Mouse (Mus musculus) lung, embryonic 14.5 days (tissue): ENCODE data around the gene Lrp1. TPM values are rescaled to one million over a fixed set of nuclear protein-coding genes. Genes with fewer than 3 reads are reported as not detected.

ENCODE experiments used
- ATAC-seq: fragments of 200-750 bp; cut with Nextera tagmentation; 2 replicates; pipeline ENCODE4 v1.8.0; 2017; ENCODE audit warnings: mild to moderate bottlenecking, moderate TSS enrichment, moderate library complexity; ENCODE audit not compliant: insufficient read depth
- DNase-seq: peaks from one replicate; pipeline ENCODE4 v3.0.0-alpha.2; 2015
- H3K27ac ChIP-seq: fragments of 300-500 bp; sonication (generic); 2 replicates; pipeline ENCODE4 v1.5.1; 2014; ENCODE audit warnings: low read depth, mild to moderate bottlenecking, moderate library complexity
- H3K27me3 ChIP-seq: fragments of 300-500 bp; sonication (generic); 2 replicates; pipeline ENCODE4 v1.6.1; 2014; ENCODE audit warnings: low read length, control low read depth; ENCODE audit not compliant: insufficient read depth
- H3K36me3 ChIP-seq: fragments of 300-500 bp; sonication (generic); 2 replicates; pipeline ENCODE4 v1.6.1; 2014; ENCODE audit warnings: control low read depth; ENCODE audit not compliant: insufficient read depth
- H3K4me1 ChIP-seq: fragments of 300-500 bp; sonication (generic); 2 replicates; pipeline ENCODE4 v1.6.1; 2014; ENCODE audit warnings: antibody characterized with exemption, control low read depth; ENCODE audit not compliant: insufficient read depth
- H3K4me2 ChIP-seq: fragments of 300-500 bp; sonication (generic); 2 replicates; pipeline ENCODE4 v1.6.1; 2014; ENCODE audit warnings: mild to moderate bottlenecking
- H3K4me3 ChIP-seq: fragments of 300-500 bp; sonication (generic); 2 replicates; pipeline ENCODE4 v1.5.1; 2014; ENCODE audit warnings: low read depth, low read length
- H3K9ac ChIP-seq: fragments of 300-500 bp; sonication (generic); 2 replicates; pipeline ENCODE4 v1.6.1; 2014
- H3K9me3 ChIP-seq: fragments of 300-500 bp; sonication (generic); 2 replicates; pipeline ENCODE4 v1.6.1; 2016; ENCODE audit warnings: low read depth, low read length, control low read depth
- CTCF ChIP-seq: IDR thresholded peaks from 2 replicates; pipeline ENCODE4 v1.5.1; 2016; ENCODE audit warnings: antibody characterized with exemption, low read depth
- WGBS: fragments of 180-500 bp; shearing (Covaris S2); extraction: QIAGEN DNeasy Blood & Tissue Kit; methylation state at CpG from one replicate; pipeline ENCODE4 v1.1.7; 2014; 5-methylcytosine and 5-hydroxymethylcytosine counted together
- polyA plus RNA-seq: library from polyadenylated mRNA; unstranded; fragments of >200 nt; fragmentation: Nextera tagmentation; extraction: Ambion mirVana; gene quantifications from 2 replicates; pipeline ENCODE4 v1.2.1, GENCODE M21; 2014

The Lrp1 gene
- polyA plus RNA-seq, 1 experiment from 2014 or later: 68.7 TPM

GRCm38 (mm10) chr10:127537854-127538583 lies 82.9 kb downstream of the Lrp1 start:
- no peak overlapping the region for H3K9ac ChIP-seq
- TF ChIP-seq CTCF: peak; percentile 96
- ATAC-seq: peak; percentile 28; the same call in 1 of the 2 replicates
- H3K4me1 ChIP-seq: no peaks in the 10 kb centered on the region
- no peaks in the 10 kb centered on the region for H3K9me3 ChIP-seq
- no peak overlapping the region for H3K4me2 ChIP-seq
- peak; percentile 92 for DNase-seq
- H3K36me3 ChIP-seq: peaks cover 45% of the 10 kb centered on the region
- 27% methylated on average over 7 of the region's 7 CpGs for WGBS
- no peak overlapping the region for H3K27ac ChIP-seq
- peaks cover 41% of the 10 kb centered on the region for H3K27me3 ChIP-seq
- no peak overlapping the region for H3K4me3 ChIP-seq

- WGBS: 13% methylated on average over 8 of the region's 8 CpGs
- H3K36me3 ChIP-seq: peaks cover 32% of the 10 kb centered on the region
- no peak overlapping the region for H3K4me2 ChIP-seq
- H3K9me3 ChIP-seq: no peaks in the 10 kb centered on the region
- H3K4me1 ChIP-seq: no peaks in the 10 kb centered on the region
- DNase-seq (peak; percentile 77), ATAC-seq (no peak)
- H3K27me3 ChIP-seq: peaks cover 53% of the 10 kb centered on the region
- no peak overlapping the region for H3K4me3 ChIP-seq
- TF ChIP-seq CTCF: peak; percentile 61
- no peak overlapping the region for H3K9ac ChIP-seq
- H3K27ac ChIP-seq: no peak overlapping the region
These were observed 84.2 kb downstream of the Lrp1 start for GRCm38 (mm10) chr10:127536586-127537314.

- ATAC-seq: no peak
- no peak for TF ChIP-seq CTCF
- DNase-seq: no peak
- no peak overlapping the region for H3K27ac ChIP-seq
- H3K9ac ChIP-seq: no peak overlapping the region
- no peaks in the 10 kb centered on the region for H3K4me1 ChIP-seq
- whole genome bisulfite sequencing: 2% methylated on average over 30 of the region's 30 CpGs
- peaks cover 71% of the 10 kb centered on the region for H3K27me3 ChIP-seq
- peak overlapping the region; percentile 43; the same call in 1 of the 2 replicates for H3K4me3 ChIP-seq
- peak overlapping the region; percentile 74 for H3K4me2 ChIP-seq
- H3K9me3 ChIP-seq: no peaks in the 10 kb centered on the region
- H3K36me3 ChIP-seq: peaks cover 17% of the 10 kb centered on the region
These were observed 86.0 kb downstream of the Lrp1 start for GRCm38 (mm10) chr10:127534929-127535384.

GRCm38 (mm10) chr10:127534036-127534928 lies 86.7 kb downstream of the Lrp1 start, which contains the start of gene Nxph4:
TSS of gene Nxph4 (minus strand) at chr10:127534559.
- Histone ChIP-seq H3K36me3 (peaks cover 10% of the 10 kb centered on the region), H3K27ac (no peak within 1 kb of the TSS), H3K4me2 (peak within 1 kb of the TSS; percentile 74), H3K9ac (peak within 1 kb of the TSS; percentile 38; the same call in 1 of the 2 replicates), H3K4me1 (no peaks in the 10 kb centered on the region), H3K9me3 (no peaks in the 10 kb centered on the region), H3K27me3 (peaks cover 78% of the 10 kb centered on the region), H3K4me3 (peak within 1 kb of the TSS; percentile 43)
- TF ChIP-seq CTCF: no peak
- WGBS: under 1% methylated on average over 76 of the region's 78 CpGs
- ATAC-seq (peak; percentile 21; the same call in 1 of the 2 replicates), DNase-seq (no peak)

- no peak overlapping the region for H3K4me2 ChIP-seq
These were observed 89.4 kb downstream of the Lrp1 start for GRCm38 (mm10) chr10:127531548-127531947.

GRCm38 (mm10) chr10:127530945-127531344 lies 90.0 kb downstream of the Lrp1 start:
- Histone ChIP-seq H3K4me1 (peaks cover 4% of the 10 kb centered on the region; the same call in 1 of the 2 replicates), H3K4me2 (peak overlapping the region; percentile 32; the same call in 1 of the 2 replicates), H3K36me3 (no peaks in the 10 kb centered on the region), H3K9me3 (no peaks in the 10 kb centered on the region), H3K27ac (no peak overlapping the region), H3K4me3 (peak overlapping the region; percentile 7; the same call in 1 of the 2 replicates), H3K27me3 (peaks cover 100% of the 10 kb centered on the region), H3K9ac (no peak overlapping the region)
- 0% methylated on average over 20 of the region's 25 CpGs for WGBS
- ATAC-seq: no peak
- TF ChIP-seq CTCF: no peak
- DNase-seq: no peak

More at GRCm38 (mm10) chr10:127531548-127531947, 89.4 kb downstream of the Lrp1 start:
- Histone ChIP-seq H3K4me3 (no peak overlapping the region), H3K9ac (no peak overlapping the region), H3K27ac (no peak overlapping the region), H3K4me1 (no peaks in the 10 kb centered on the region), H3K9me3 (no peaks in the 10 kb centered on the region), H3K36me3 (no peaks in the 10 kb centered on the region), H3K27me3 (peaks cover 100% of the 10 kb centered on the region)
- DNase-seq (no peak), ATAC-seq (no peak)
- TF ChIP-seq CTCF: no peak
- WGBS: 1% methylated on average over 4 of the region's 4 CpGs
